8 mouse cellular contexts compared by ENCODE assay signal in genomic region chr17:4996121-4996813, GRCm38 (mm10). TPM values are rescaled to one million over a fixed set of nuclear protein-coding genes. Genes with fewer than 3 reads are reported as not detected.
DNase-seq lines count a peak whose midpoint lies in the region; ATAC-seq and TF ChIP-seq lines count a peak whose summit lies in the region.

No protein-coding gene starts in this region.

- no peaks in the 10 kb centered on the region for H3K9me3 ChIP-seq in liver, postnatal 0 days (ENCODE audit: low read length)

- peak overlapping the region; percentile 98 for H3K27ac ChIP-seq in liver, postnatal 0 days (ENCODE audit: low read depth)
- peak overlapping the region; percentile 99 for H3K27ac ChIP-seq in olfactory bulb, adult 2 months (ENCODE audit: insufficient read depth, low read depth, low read length)

- H3K4me3 ChIP-seq in liver, postnatal 0 days (ENCODE audit: low read depth, low read length): peak overlapping the region; percentile 98
- peak overlapping the region; percentile 87 for H3K4me3 ChIP-seq in olfactory bulb, adult 2 months (ENCODE audit: insufficient read depth, low read depth, low read length)

- WGBS in liver, postnatal 0 days (ENCODE audit: insufficient replicate concordance): under 1% methylated on average over 44 of the region's 95 CpGs
- under 1% methylated on average over 95 of the region's 95 CpGs for WGBS in olfactory bulb, adult 2 months

- H3K4me1 ChIP-seq in liver, postnatal 0 days (ENCODE audit: insufficient read depth): peaks cover 13% of the 10 kb centered on the region
- peaks cover 12% of the 10 kb centered on the region for H3K4me1 ChIP-seq in olfactory bulb, adult 2 months (ENCODE audit: control insufficient read depth, insufficient read depth, low read length)

- H3K27me3 ChIP-seq in liver, postnatal 0 days (ENCODE audit: insufficient read depth, low read length): no peaks in the 10 kb centered on the region

- TF ChIP-seq EP300 in liver, postnatal 0 days (IDR thresholded peaks at IDR 0.05; ENCODE audit: low read depth): no peak

- peak; percentile 23 for ATAC-seq in inflammation-experienced regulatory T-cells, adult 6 months
- ATAC-seq in liver, postnatal 0 days: peak; percentile 46

- H3K4me2 ChIP-seq in liver, postnatal 0 days (ENCODE audit: low read depth, low read length): peak overlapping the region; percentile 78

- no peaks in the 10 kb centered on the region for H3K36me3 ChIP-seq in liver, postnatal 0 days (replicated peaks; ENCODE audit: insufficient read depth, low read length)

- no peak for TF ChIP-seq POLR2A in olfactory bulb, adult 2 months (IDR thresholded peaks at IDR 0.05; ENCODE audit: insufficient read depth, low read depth, low read length)

- TF ChIP-seq CTCF in liver, postnatal 0 days (IDR thresholded peaks at IDR 0.05; ENCODE audit: low read depth): no peak
- TF ChIP-seq CTCF in olfactory bulb, adult 2 months (IDR thresholded peaks at IDR 0.05; ENCODE audit: insufficient read depth, low read depth, low read length): no peak

- peak overlapping the region; percentile 98 for H3K9ac ChIP-seq in liver, postnatal 0 days (replicated peaks)

- DNase-seq in right cerebral cortex, postnatal 10 days (ENCODE audit: low spot score in 2 of 2): peak; percentile 48 to 57
- no peak for DNase-seq in right cerebral cortex, postnatal 36 days (ENCODE audit: low spot score in 2 of 2)
- DNase-seq in cerebellum, adult 8-10 months: peak; percentile 55
- peak; percentile 41 to 42 for DNase-seq in gastrocnemius, adult 8-10 months (ENCODE audit: low spot score in 2 of 2)
- peak; percentile 71 for DNase-seq in liver, postnatal 0 days
- DNase-seq in urinary bladder, postnatal 36 days (ENCODE audit: low spot score in 2 of 2): peak; percentile 42 to 49

RNA-seq across cellular contexts. Expression of gene Arid1b, which starts 2.1 kb away (rescaled TPM):
- total RNA-seq in gastrocnemius, adult 8-10 months (2022): 10 to 100 TPM; 30.8 to 35.6 (median 33.9) TPM
- 10 to 100 TPM; 11.1 to 14.1 (median 12.2) TPM for polyA plus RNA-seq in inflammation-experienced regulatory T-cells, adult 6 months (2017; shearing (Covaris generic))
- polyA plus RNA-seq in liver, postnatal 0 days (2015; fragmentation: Nextera tagmentation; extraction: Ambion mirVana): 1.9 and 2.2 TPM in 2 replicates
- polyA plus RNA-seq in olfactory bulb, adult 2 months (2012; ENCODE audit: insufficient read depth, insufficient read length, low replicate concordance, missing spikeins): not detected in 2 replicates

Comparison
In these comparisons a context has a peak if more than half of its experiments do, and no peak if none do; other contexts are left out.
1. DNase-seq: peak in right cerebral cortex, postnatal 10 days (2 of 2), cerebellum, adult 8-10 months (single experiment), gastrocnemius, adult 8-10 months (2 of 2), liver, postnatal 0 days (single experiment) and urinary bladder, postnatal 36 days (2 of 2); none in right cerebral cortex, postnatal 36 days (0 of 2).